Comparison of ENCODE assay signal across 8 mouse cellular contexts in the genomic region with DNA sequence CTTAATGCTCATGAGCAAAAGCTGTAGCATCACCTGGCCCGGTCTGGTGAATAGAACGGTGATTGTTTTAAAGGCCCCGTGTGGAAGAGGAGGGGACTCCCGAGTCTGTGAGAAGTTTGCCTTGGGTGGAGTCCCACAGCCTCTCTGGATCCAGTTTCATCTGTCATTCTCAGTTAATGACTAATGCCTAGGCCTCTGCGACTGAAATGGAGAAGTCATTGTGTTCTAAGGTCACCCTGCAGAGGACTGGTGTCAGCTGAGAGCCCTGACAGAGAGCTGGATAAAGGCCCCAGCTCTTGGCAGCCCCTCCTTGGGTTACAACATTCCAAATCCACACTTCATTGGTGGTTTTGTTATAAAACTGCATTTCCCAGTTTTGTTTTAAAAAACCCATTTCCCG. TPM values are rescaled to one million over a fixed set of nuclear protein-coding genes. Genes with fewer than 3 reads are reported as not detected.
DNase-seq lines count a peak whose midpoint lies in the region; ATAC-seq lines count a peak whose summit lies in the region.

No protein-coding gene starts in this region.

- H3K4me3 ChIP-seq in heart, embryonic 16.5 days (ENCODE audit: low read length): no peak overlapping the region
- H3K4me3 ChIP-seq in midbrain, embryonic 15.5 days: no peak overlapping the region

- DNase-seq in kidney, adult 9 months: peak; percentile 40
- DNase-seq in kidney, postnatal 36 days: no peak
- peak; percentile 32 for DNase-seq in adrenal gland, postnatal 25 days
- DNase-seq in embryo, embryonic 9.5 days (ENCODE audit: extremely low spot score): no peak
- no peak for DNase-seq in thymus, postnatal 25 days

- no peak overlapping the region for H3K4me2 ChIP-seq in heart, embryonic 16.5 days (ENCODE audit: low read depth, low read length)
- no peak overlapping the region for H3K4me2 ChIP-seq in midbrain, embryonic 15.5 days

- ATAC-seq in heart, embryonic 16.5 days (replicated peaks; ENCODE audit: extremely low read depth, insufficient read depth, low FRiP score): peak; percentile 88
- ATAC-seq in megakaryocyte, adult 5-6 weeks (ENCODE audit: poor library complexity, severe bottlenecking): peak; percentile 74; the same call in 1 of the 2 replicates
- no peak for ATAC-seq in midbrain, embryonic 15.5 days (replicated peaks)

- peaks cover 12% of the 10 kb centered on the region for H3K4me1 ChIP-seq in heart, embryonic 16.5 days (ENCODE audit: control insufficient read depth, insufficient read depth, low read length)
- H3K4me1 ChIP-seq in midbrain, embryonic 15.5 days: no peaks in the 10 kb centered on the region

- no peak overlapping the region for H3K9ac ChIP-seq in heart, embryonic 16.5 days (ENCODE audit: low read length)
- H3K9ac ChIP-seq in midbrain, embryonic 15.5 days: no peak overlapping the region

- WGBS in heart, embryonic 16.5 days: 31% methylated on average over 6 of the region's 6 CpGs
- 75% methylated on average over 6 of the region's 6 CpGs for WGBS in midbrain, embryonic 15.5 days

- H3K27me3 ChIP-seq in heart, embryonic 16.5 days (ENCODE audit: control insufficient read depth, insufficient read depth, low read length): no peaks in the 10 kb centered on the region
- no peaks in the 10 kb centered on the region for H3K27me3 ChIP-seq in midbrain, embryonic 15.5 days (replicated peaks)

- H3K27ac ChIP-seq in heart, embryonic 16.5 days (ENCODE audit: low read length): peak overlapping the region; percentile 76
- H3K27ac ChIP-seq in midbrain, embryonic 15.5 days: no peak overlapping the region

- peaks cover 8% of the 10 kb centered on the region for H3K36me3 ChIP-seq in heart, embryonic 16.5 days (ENCODE audit: control insufficient read depth, insufficient read depth)
- peaks cover 5% of the 10 kb centered on the region; the same call in 1 of the 2 replicates for H3K36me3 ChIP-seq in midbrain, embryonic 15.5 days (replicated peaks)

- H3K9me3 ChIP-seq in heart, embryonic 16.5 days (replicated peaks; ENCODE audit: control insufficient read depth, low read length): no peaks in the 10 kb centered on the region
- no peaks in the 10 kb centered on the region for H3K9me3 ChIP-seq in midbrain, embryonic 15.5 days

RNA-seq across cellular contexts. Expression of gene Clip1, which starts 10.1 kb away (rescaled TPM):
- 87.4 and 103 TPM in 2 replicates for total RNA-seq in adrenal gland, postnatal 25 days (2021)
- polyA plus RNA-seq in heart, embryonic 16.5 days (2015; fragmentation: Nextera tagmentation; extraction: Ambion mirVana): 53.1 and 54.0 TPM in 2 replicates
- 45.5 and 46.9 TPM in 2 replicates for total RNA-seq in megakaryocyte, adult 5-6 weeks (2015)
- 96.0 and 126 TPM in 2 replicates for total RNA-seq in megakaryocyte, adult 5-6 weeks (2017)
- polyA plus RNA-seq in midbrain, embryonic 15.5 days (2015; fragmentation: Nextera tagmentation; extraction: Ambion mirVana): 85.5 and 91.5 TPM in 2 replicates

RNA-seq across cellular contexts. Expression of gene Zcchc8, which starts 26.4 kb away (rescaled TPM):
- 52.9 and 57.5 TPM in 2 replicates for total RNA-seq in adrenal gland, postnatal 25 days (2021)
- 53.5 and 58.5 TPM in 2 replicates for polyA plus RNA-seq in heart, embryonic 16.5 days (2015; fragmentation: Nextera tagmentation; extraction: Ambion mirVana)
- total RNA-seq in megakaryocyte, adult 5-6 weeks (2015): 43.9 and 65.3 TPM in 2 replicates
- total RNA-seq in megakaryocyte, adult 5-6 weeks (2017): 122 and 197 TPM in 2 replicates
- polyA plus RNA-seq in midbrain, embryonic 15.5 days (2015; fragmentation: Nextera tagmentation; extraction: Ambion mirVana): 68.0 and 69.7 TPM in 2 replicates

RNA-seq across cellular contexts. Expression of gene Rsrc2, which starts 54.7 kb away (rescaled TPM):
- total RNA-seq in adrenal gland, postnatal 25 days (2021): 96.8 and 108 TPM in 2 replicates
- 70.6 and 83.9 TPM in 2 replicates for polyA plus RNA-seq in heart, embryonic 16.5 days (2015; fragmentation: Nextera tagmentation; extraction: Ambion mirVana)
- 109 and 132 TPM in 2 replicates for total RNA-seq in megakaryocyte, adult 5-6 weeks (2015)
- total RNA-seq in megakaryocyte, adult 5-6 weeks (2017): 193 and 248 TPM in 2 replicates
- polyA plus RNA-seq in midbrain, embryonic 15.5 days (2015; fragmentation: Nextera tagmentation; extraction: Ambion mirVana): 127 and 147 TPM in 2 replicates

RNA-seq across cellular contexts. Expression of gene Kntc1, which starts 55.0 kb away (rescaled TPM):
- total RNA-seq in adrenal gland, postnatal 25 days (2021): 7.1 and 7.2 TPM in 2 replicates
- polyA plus RNA-seq in heart, embryonic 16.5 days (2015; fragmentation: Nextera tagmentation; extraction: Ambion mirVana): 16.4 and 17.8 TPM in 2 replicates
- 31.9 and 34.2 TPM in 2 replicates for total RNA-seq in megakaryocyte, adult 5-6 weeks (2015)
- 36.1 and 41.8 TPM in 2 replicates for total RNA-seq in megakaryocyte, adult 5-6 weeks (2017)
- polyA plus RNA-seq in midbrain, embryonic 15.5 days (2015; fragmentation: Nextera tagmentation; extraction: Ambion mirVana): 3.8 and 3.9 TPM in 2 replicates

Comparison
In these comparisons a context has a peak if more than half of its experiments do, and no peak if none do; other contexts are left out.
1. DNase-seq: peak in kidney, adult 9 months (single experiment) and adrenal gland, postnatal 25 days (single experiment); none in kidney, postnatal 36 days (0 of 2), embryo, embryonic 9.5 days (single experiment) and thymus, postnatal 25 days (single experiment).